Mouse (Mus musculus) heart, embryonic 11.5 days (tissue): ENCODE measurements around the gene Npnt. TPM values are rescaled to one million over a fixed set of nuclear protein-coding genes. Genes with fewer than 3 reads are reported as not detected.

ENCODE experiments used
- ATAC-seq: fragments of 200-750 bp; cut with Nextera tagmentation; replicated peaks from 2 replicates; pipeline ENCODE4 v1.8.0; 2017; ENCODE audit warnings: moderate library complexity; ENCODE audit not compliant: insufficient number of reproducible peaks, low FRiP score, low TSS enrichment
- H3K27ac ChIP-seq: fragments of 300-500 bp; sonication (generic); 2 replicates; pipeline ENCODE4 v1.5.1; 2014; ENCODE audit warnings: mild to moderate bottlenecking, low read depth, low read length
- H3K27me3 ChIP-seq: fragments of 300-500 bp; sonication (generic); 2 replicates; pipeline ENCODE4 v1.6.1; 2014; ENCODE audit warnings: mild to moderate bottlenecking, low read length, mixed read lengths; ENCODE audit not compliant: control insufficient read depth, insufficient read depth
- H3K36me3 ChIP-seq: fragments of 300-500 bp; sonication (generic); 2 replicates; pipeline ENCODE4 v1.6.1; 2014; ENCODE audit warnings: mild to moderate bottlenecking, low read length, moderate library complexity, mixed read lengths; ENCODE audit not compliant: control insufficient read depth, insufficient read depth
- H3K4me1 ChIP-seq: fragments of 300-500 bp; sonication (generic); 2 replicates; pipeline ENCODE4 v1.6.1; 2014; ENCODE audit warnings: low read length; ENCODE audit not compliant: control insufficient read depth, insufficient read depth
- H3K4me2 ChIP-seq: fragments of 300-500 bp; sonication (generic); 2 replicates; pipeline ENCODE4 v1.6.1; 2014; ENCODE audit warnings: mild to moderate bottlenecking, moderate library complexity
- H3K4me3 ChIP-seq: fragments of 300-500 bp; sonication (generic); 2 replicates; pipeline ENCODE4 v1.5.1; 2014; ENCODE audit warnings: low read depth, low read length
- H3K9ac ChIP-seq: fragments of 300-500 bp; sonication (generic); 2 replicates; pipeline ENCODE4 v1.6.1; 2014; ENCODE audit warnings: mild to moderate bottlenecking, low read depth, low read length, moderate library complexity
- H3K9me3 ChIP-seq: fragments of 300-500 bp; sonication (generic); replicated peaks from 2 replicates; pipeline ENCODE4 v1.6.1; 2016; ENCODE audit warnings: low read length; ENCODE audit not compliant: control insufficient read depth
- WGBS: fragments of 180-500 bp; shearing (Covaris S2); extraction: QIAGEN DNeasy Blood & Tissue Kit; methylation state at CpG from one replicate; pipeline ENCODE4 v1.1.7; 2014; ENCODE audit not compliant: insufficient replicate concordance; 5-methylcytosine and 5-hydroxymethylcytosine counted together
- polyA plus RNA-seq: library from polyadenylated mRNA; unstranded; fragments of >200 nt; fragmentation: Nextera tagmentation; extraction: Ambion mirVana; gene quantifications from 2 replicates; pipeline ENCODE4 v1.2.1, GENCODE M21; 2014

Gene Npnt
- polyA plus RNA-seq, 1 experiment from 2014 or later = 19.7 TPM

DNA sequence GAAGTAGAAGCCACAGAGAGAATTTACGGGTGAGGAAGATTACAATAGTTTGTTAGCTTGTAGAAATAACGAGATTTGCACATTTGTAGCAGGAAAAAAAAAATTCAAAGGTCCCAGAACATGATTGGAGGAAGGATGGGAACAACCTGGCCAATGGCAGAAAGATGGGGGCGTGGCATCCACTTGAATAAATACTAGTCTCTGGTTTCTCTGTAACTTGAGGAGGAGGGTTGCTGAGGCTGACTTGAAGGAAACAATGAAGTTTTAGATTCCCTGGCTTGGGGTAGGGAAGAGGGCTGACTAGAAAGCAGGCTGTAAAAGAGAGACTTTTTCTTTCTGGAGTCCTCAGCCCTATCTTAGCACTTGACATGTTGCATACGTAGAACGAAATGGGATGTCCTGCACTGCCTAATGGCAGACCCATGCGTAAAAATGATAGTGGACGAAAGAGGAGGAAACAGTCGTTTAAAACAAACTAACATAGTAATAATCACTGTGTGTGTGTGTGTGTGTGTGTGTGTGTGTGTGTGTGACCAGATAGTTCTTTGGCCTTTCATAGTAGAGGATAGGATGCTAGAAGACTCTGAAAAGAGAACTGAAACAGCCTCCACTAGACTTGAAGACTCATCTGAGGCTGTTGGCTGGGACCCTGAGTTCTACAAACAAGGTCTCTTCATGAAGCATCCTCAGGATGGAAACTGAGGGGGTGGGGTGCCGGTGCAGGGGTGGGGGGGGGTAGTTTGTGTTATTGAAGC lies 94.5 kb downstream of the Npnt start:
- Histone ChIP-seq H3K36me3 (no peaks in the 10 kb centered on the region), H3K4me1 (peaks cover 10% of the 10 kb centered on the region), H3K9me3 (no peaks in the 10 kb centered on the region), H3K27ac (no peak overlapping the region), H3K4me3 (no peak overlapping the region), H3K27me3 (no peaks in the 10 kb centered on the region), H3K4me2 (no peak overlapping the region), H3K9ac (no peak overlapping the region)
- 55% methylated on average over 9 of the region's 9 CpGs for WGBS
- ATAC-seq = no peak

DNA sequence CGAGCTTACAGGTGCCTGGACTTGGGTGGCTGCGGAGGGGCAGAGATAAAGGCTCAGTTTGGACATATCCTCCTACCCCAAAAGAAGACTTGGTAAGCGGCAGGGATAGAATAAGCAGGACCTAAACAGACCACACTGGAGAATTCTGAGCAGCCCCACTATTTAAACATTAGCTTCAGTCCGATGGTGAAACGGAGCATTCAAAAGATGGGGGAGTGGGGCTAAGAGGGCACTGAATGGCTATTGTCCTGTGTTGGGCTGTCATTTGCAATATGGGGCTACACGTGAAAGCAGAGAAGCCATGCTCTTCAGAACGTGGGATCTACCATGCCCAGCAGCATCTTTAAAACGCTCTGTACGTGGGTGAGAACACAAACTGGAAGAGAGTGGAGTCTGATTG lies 95.8 kb downstream of the Npnt start:
- Histone ChIP-seq H3K4me3 (no peak overlapping the region), H3K4me2 (no peak overlapping the region), H3K27ac (no peak overlapping the region), H3K4me1 (peaks cover 7% of the 10 kb centered on the region), H3K27me3 (no peaks in the 10 kb centered on the region), H3K9me3 (no peaks in the 10 kb centered on the region), H3K36me3 (no peaks in the 10 kb centered on the region), H3K9ac (no peak overlapping the region)
- ATAC-seq = no peak
- 81% methylated on average over 9 of the region's 9 CpGs for WGBS

DNA sequence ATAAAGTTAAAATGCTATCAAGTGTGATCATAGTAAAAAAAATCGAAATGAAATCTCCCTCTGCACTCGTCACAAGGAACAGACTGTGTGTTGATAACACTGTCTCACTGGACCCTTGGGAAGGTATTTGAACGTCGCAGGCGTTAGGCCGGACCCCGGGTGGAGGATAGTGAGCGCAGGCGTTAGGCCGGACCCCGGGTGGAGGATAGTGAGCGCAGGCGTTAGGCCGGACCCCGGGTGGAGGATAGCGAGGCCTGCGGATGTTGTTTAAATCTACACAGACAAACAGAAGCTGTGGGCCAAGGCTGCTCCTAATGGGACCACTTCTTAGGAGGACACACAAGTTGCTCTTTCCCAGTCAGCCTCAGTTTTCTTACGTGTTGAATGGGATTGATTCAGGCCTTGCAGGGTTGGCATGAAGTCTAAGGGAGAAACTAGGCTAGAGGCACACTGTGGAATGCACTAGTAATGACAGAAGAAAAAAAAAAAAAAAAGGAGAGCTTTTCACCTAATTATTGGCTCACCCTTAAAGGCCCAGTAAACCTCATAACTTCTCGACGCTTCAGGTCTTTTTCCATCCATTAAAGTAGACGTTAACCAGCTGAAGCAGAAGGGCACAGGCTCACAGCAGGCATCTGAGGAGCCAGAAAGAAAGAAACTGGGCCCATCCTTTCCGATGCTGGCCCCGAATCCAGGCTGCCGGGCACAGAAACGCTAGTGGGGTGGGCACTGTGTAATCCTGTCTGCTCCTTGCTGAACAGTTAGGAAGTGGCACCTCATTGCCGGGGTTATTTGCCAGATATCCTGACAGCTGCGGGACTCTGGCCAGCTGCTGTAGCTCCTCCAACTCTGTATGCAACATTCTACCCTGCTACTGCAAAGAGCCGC lies 98.0 kb downstream of the Npnt start:
- no peak overlapping the region for H3K27ac ChIP-seq
- H3K4me1 ChIP-seq = peaks cover 4% of the 10 kb centered on the region
- no peaks in the 10 kb centered on the region for H3K36me3 ChIP-seq
- ATAC-seq = no peak
- 57% methylated on average over 28 of the region's 28 CpGs for WGBS
- H3K27me3 ChIP-seq = no peaks in the 10 kb centered on the region
- H3K9ac ChIP-seq = no peak overlapping the region
- no peaks in the 10 kb centered on the region for H3K9me3 ChIP-seq
- H3K4me3 ChIP-seq = no peak overlapping the region
- H3K4me2 ChIP-seq = no peak overlapping the region

DNA sequence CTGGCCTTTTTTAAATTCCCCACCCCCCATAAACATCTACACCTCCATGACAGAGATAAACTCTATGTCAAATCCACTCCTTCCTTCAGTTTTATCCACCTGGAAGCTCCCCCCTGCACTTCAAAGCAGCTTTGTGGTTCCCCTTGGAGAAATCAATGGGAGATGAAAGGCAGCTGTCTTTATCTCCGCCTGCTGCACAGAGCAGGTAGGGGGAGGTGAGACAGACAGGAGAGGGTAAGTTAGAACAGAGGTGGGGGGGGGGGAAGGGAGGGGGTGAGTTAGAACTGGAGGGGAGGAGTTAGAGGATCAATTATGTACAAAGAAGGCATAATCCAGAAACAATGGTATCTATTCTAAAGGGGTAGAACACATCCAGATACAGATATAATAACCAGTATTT lies 98.7 kb downstream of the Npnt start:
- WGBS = 54% methylated on average over 1 of the region's 1 CpGs
- no peak for ATAC-seq

DNA sequence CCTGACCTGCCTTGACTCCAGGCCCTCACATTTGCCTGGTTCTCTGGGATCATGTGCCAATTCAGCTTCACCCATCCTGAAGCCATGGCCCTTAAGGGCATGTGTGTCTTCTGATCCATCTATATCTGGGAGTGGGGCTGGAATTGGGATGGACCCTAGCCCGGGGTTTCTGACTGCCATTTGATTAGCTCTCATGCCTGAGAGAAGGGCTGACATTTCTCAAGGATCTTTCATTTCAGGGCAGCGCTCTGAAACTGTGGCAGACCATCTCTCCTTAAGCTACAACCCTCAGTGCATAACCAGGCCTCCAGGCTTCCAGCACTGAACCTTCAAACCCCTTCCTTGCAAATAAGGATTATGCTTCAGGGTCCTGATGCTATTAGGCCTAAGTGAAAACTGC lies 99.7 kb downstream of the Npnt start:
- Histone ChIP-seq H3K4me2 (no peak overlapping the region), H3K27me3 (no peaks in the 10 kb centered on the region), H3K36me3 (no peaks in the 10 kb centered on the region), H3K9me3 (no peaks in the 10 kb centered on the region), H3K9ac (no peak overlapping the region), H3K27ac (no peak overlapping the region), H3K4me1 (peaks cover 4% of the 10 kb centered on the region), H3K4me3 (no peak overlapping the region)
- ATAC-seq = no peak
- 80% methylated on average over 2 of the region's 2 CpGs for WGBS

More for the DNA sequence above, 98.7 kb downstream of the Npnt start:
- Histone ChIP-seq H3K27ac (no peak overlapping the region), H3K4me2 (no peak overlapping the region), H3K4me3 (no peak overlapping the region), H3K9me3 (no peaks in the 10 kb centered on the region), H3K4me1 (peaks cover 4% of the 10 kb centered on the region), H3K36me3 (no peaks in the 10 kb centered on the region), H3K9ac (no peak overlapping the region), H3K27me3 (no peaks in the 10 kb centered on the region)

DNA sequence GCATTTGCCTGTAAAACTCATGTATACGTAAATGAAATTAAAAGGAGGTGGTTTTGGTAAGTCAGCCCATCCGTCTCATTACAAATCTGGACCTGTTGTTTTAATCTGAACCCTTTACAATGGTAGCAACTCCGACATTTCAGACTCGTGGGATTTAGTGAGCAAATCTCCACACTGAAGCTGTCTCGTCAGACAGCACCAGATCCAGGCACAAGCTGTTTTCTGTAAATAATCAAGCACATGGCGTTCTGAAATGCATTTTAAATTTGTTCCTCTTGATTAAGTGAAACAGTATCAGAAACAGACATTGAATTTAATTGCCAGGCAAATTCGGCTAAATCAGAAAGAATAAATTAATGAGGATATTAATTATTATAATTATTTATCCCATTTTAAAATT lies 100.4 kb downstream of the Npnt start:
- Histone ChIP-seq H3K4me3 (no peak overlapping the region), H3K27ac (no peak overlapping the region), H3K4me1 (peaks cover 4% of the 10 kb centered on the region), H3K9ac (no peak overlapping the region), H3K4me2 (no peak overlapping the region), H3K27me3 (no peaks in the 10 kb centered on the region), H3K9me3 (no peaks in the 10 kb centered on the region), H3K36me3 (no peaks in the 10 kb centered on the region)
- WGBS = 81% methylated on average over 7 of the region's 7 CpGs
- ATAC-seq = no peak

DNA sequence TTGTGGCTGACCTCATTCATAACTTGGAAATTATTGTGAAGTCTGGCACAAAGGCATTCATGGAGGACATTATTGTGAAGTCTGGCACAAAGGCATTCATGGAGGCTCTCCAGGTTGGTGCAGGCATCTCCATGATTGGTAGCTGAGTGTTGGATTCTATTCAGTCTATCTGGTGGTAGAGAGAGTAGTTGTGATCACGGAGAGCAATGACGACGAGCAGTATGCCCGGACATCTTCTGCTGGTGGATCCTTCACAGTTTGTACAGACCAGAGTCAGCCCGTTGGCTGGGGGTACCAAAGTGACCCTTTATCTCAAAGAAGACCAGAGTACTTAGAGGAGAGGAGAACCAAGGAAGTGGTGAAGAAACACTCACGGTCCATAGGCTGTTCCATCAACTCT lies 107.4 kb downstream of the Npnt start:
- Histone ChIP-seq H3K4me1 (no peaks in the 10 kb centered on the region), H3K4me3 (no peak overlapping the region), H3K36me3 (peaks cover 4% of the 10 kb centered on the region; the same call in 1 of the 2 replicates), H3K4me2 (no peak overlapping the region), H3K9me3 (no peaks in the 10 kb centered on the region), H3K27ac (no peak overlapping the region), H3K27me3 (no peaks in the 10 kb centered on the region), H3K9ac (no peak overlapping the region)
- 92% methylated on average over 6 of the region's 6 CpGs for WGBS
- ATAC-seq = no peak

DNA sequence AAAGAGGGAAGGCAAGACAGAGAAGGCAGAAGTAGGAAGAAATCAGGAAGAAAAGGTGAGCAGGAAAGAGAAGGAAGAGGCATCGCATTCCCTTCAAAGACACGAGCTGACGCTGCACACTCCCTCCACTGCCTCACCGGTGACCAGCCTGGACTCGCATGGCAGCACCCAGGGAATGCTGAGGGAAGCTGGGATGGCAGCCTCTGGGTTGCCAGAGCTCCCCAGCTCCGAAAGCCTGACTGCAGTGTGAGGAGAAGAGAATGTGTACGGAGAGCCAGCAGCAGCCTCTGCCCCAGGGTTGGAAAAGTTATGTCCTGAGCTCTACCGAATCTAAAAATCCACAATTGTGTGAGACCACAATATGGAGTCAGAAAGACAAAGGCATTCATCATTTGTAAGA lies 110.6 kb downstream of the Npnt start:
- 93% methylated on average over 8 of the region's 8 CpGs for WGBS
- no peak overlapping the region for H3K27ac ChIP-seq

More for the DNA sequence above, 110.6 kb downstream of the Npnt start:
- Histone ChIP-seq H3K4me2 (no peak overlapping the region), H3K4me1 (0 out of 2 replicates have a peak, but pooled peaks cover 6% of the 10 kb centered on the region), H3K4me3 (no peak overlapping the region), H3K9me3 (no peaks in the 10 kb centered on the region), H3K36me3 (peaks cover 4% of the 10 kb centered on the region; the same call in 1 of the 2 replicates), H3K9ac (no peak overlapping the region), H3K27me3 (no peaks in the 10 kb centered on the region)
- ATAC-seq = no peak
